Mouse (Mus musculus) lung, embryonic 15.5 days (tissue): Measurements from ENCODE around the gene Leng9. TPM values are rescaled to one million over a fixed set of nuclear protein-coding genes. Genes with fewer than 3 reads are reported as not detected.

Experiments
- ATAC-seq: fragments of 200-750 bp; cut with Nextera tagmentation; 2 replicates; pipeline ENCODE4 v1.8.0; 2017; ENCODE audit warnings: moderate number of reproducible peaks, borderline replicate concordance; ENCODE audit not compliant: low FRiP score, low TSS enrichment; ENCODE audit errors: extremely low read depth
- H3K27ac ChIP-seq: fragments of 300-500 bp; sonication (generic); 2 replicates; pipeline ENCODE4 v1.5.1; 2015; ENCODE audit warnings: moderate library complexity, mild to moderate bottlenecking, inconsistent platforms
- H3K27me3 ChIP-seq: fragments of 300-500 bp; sonication (generic); 2 replicates; pipeline ENCODE4 v1.6.1; 2015; ENCODE audit warnings: inconsistent platforms
- H3K36me3 ChIP-seq: fragments of 300-500 bp; sonication (generic); 2 replicates; pipeline ENCODE4 v1.6.1; 2015; ENCODE audit warnings: inconsistent platforms
- H3K4me1 ChIP-seq: fragments of 300-500 bp; sonication (generic); 2 replicates; pipeline ENCODE4 v1.6.1; 2015; ENCODE audit warnings: inconsistent platforms
- H3K4me2 ChIP-seq: fragments of 300-500 bp; sonication (generic); 2 replicates; pipeline ENCODE4 v1.6.1; 2015; ENCODE audit warnings: inconsistent platforms, mild to moderate bottlenecking, moderate library complexity
- H3K4me3 ChIP-seq: fragments of 300-500 bp; sonication (generic); 2 replicates; pipeline ENCODE4 v1.5.1; 2015; ENCODE audit warnings: mild to moderate bottlenecking, inconsistent platforms
- H3K9ac ChIP-seq: fragments of 300-500 bp; sonication (generic); 2 replicates; pipeline ENCODE4 v1.6.1; 2015; ENCODE audit warnings: inconsistent platforms
- H3K9me3 ChIP-seq: fragments of 300-500 bp; sonication (generic); 2 replicates; pipeline ENCODE4 v1.6.1; 2016; ENCODE audit warnings: inconsistent platforms
- WGBS: fragments of 180-500 bp; shearing (Covaris S2); methylation state at CpG from one replicate; pipeline ENCODE4 v1.1.7; 2015; 5-methylcytosine and 5-hydroxymethylcytosine counted together
- polyA plus RNA-seq: library from polyadenylated mRNA; unstranded; fragments of >200 nt; fragmentation: Nextera tagmentation; extraction: Ambion mirVana; gene quantifications from 2 replicates; pipeline ENCODE4 v1.2.1, GENCODE M21; 2015

Leng9 gene
- polyA plus RNA-seq, 1 experiment from 2014 or later = 4.5 TPM

DNA sequence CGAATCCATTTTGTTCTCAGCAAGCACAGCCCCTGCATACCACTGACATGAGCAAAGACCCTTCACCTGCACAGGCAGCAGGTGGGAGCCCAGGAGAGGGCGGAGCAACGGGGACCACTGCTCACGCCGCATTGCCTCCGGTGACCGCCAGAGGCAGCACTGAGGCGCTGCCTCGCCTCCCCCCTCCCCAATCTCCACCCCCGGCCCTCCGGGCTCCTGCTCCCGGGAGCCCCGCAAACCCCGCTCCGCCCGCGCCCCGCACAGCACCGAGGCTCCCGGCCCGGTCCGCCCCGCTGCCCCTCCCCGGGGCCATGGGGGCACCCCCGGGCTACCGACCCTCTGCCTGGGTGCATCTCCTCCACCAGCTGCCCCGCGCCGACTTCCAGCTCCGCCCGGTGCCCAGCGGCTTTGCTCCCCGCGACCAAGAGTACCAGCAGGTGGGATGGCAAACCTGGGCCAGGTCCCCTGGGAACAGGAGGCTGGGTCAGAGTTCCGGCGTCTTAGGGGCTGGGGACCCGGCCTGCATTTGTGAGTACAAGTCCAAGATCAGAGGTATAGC is 30.8 kb downstream of the Leng9 start, which contains the start of gene Ttyh1:
Ttyh1 (plus strand) TSS at position 65 of the 559 bp plus-strand sequence.
- peaks cover 32% of the 10 kb centered on the region for H3K27me3 ChIP-seq
- H3K36me3 ChIP-seq = no peaks in the 10 kb centered on the region
- H3K4me1 ChIP-seq = peaks cover 7% of the 10 kb centered on the region; the same call in 1 of the 2 replicates
- H3K4me2 ChIP-seq = peak within 1 kb of the TSS; percentile 82
- H3K27ac ChIP-seq = no peak within 1 kb of the TSS
- H3K9ac ChIP-seq = peak within 1 kb of the TSS; percentile 43; the same call in 1 of the 2 replicates
- H3K9me3 ChIP-seq = no peaks in the 10 kb centered on the region
- ATAC-seq = peak; percentile 44; the same call in 1 of the 2 replicates
- H3K4me3 ChIP-seq = peak within 1 kb of the TSS; percentile 47
- WGBS = under 1% methylated on average over 26 of the region's 37 CpGs

DNA sequence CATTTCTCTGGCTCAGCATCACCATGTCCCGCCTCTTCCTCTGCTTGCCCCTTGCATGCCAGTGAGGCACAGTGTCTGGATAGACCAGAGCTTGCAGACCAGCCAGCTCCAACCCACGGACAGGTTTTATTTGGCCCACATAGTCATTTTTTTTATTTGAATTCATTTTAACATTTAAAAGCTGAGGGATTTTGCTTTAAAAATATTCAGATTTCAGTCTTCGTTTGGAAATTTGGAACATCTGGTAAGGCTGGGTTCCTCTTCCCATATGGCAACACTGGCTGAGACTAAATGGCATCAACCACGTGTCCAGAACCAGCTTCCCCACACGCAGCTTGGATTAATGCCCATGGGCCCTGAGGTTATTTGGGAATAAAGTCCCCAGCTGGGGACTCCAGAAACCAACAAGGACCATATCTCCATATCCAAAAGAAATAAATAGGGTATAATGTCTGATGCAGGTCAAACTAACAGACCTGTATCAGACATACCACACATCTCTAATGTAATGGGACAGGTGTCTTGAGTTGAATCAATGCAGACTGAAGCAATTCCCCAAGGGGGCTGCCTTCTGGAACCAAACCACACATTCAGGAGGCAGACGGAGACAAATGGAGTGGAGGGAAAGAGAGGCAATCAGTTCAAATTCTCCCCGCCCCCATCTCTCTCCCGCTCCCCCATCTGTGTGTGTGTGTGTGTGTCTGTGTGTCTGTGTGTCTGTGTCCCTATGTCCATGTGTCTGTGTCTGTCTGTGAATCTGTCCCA is 32.9 kb downstream of the Leng9 start:
- no peak for ATAC-seq
- peaks cover 5% of the 10 kb centered on the region; the same call in 1 of the 2 replicates for H3K4me1 ChIP-seq
- no peaks in the 10 kb centered on the region for H3K9me3 ChIP-seq
- WGBS = 69% methylated on average over 8 of the region's 8 CpGs
- no peaks in the 10 kb centered on the region for H3K36me3 ChIP-seq
- H3K9ac ChIP-seq = no peak overlapping the region
- no peak overlapping the region for H3K4me3 ChIP-seq
- H3K27me3 ChIP-seq = peaks cover 32% of the 10 kb centered on the region
- H3K4me2 ChIP-seq = no peak overlapping the region
- no peak overlapping the region for H3K27ac ChIP-seq

DNA sequence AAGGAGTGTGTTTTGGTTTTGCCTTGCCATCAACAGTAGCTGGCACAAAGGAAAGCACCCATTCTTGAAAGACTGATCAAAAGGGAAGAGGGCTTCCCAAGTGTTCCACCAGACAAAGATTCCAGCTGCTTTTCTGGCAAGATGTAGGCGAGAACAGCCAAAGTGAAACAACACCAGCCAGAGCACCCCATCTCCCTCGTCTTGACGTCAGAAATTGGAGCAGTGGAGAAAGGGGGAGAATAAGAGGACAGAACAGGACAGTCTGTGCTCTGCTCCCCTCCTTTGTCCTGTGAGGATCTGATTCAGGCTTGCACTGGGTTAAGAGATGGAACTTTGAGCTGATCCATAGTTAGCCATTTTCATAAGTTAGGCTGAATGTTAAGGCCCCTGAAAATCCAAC is 38.4 kb downstream of the Leng9 start:
- H3K4me3 ChIP-seq = no peak overlapping the region
- no peak overlapping the region for H3K9ac ChIP-seq
- no peaks in the 10 kb centered on the region for H3K36me3 ChIP-seq
- H3K4me1 ChIP-seq = no peaks in the 10 kb centered on the region
- ATAC-seq = no peak
- 36% methylated on average over 3 of the region's 3 CpGs for WGBS
- H3K9me3 ChIP-seq = no peaks in the 10 kb centered on the region
- H3K27ac ChIP-seq = no peak overlapping the region
- no peaks in the 10 kb centered on the region for H3K27me3 ChIP-seq
- no peak overlapping the region for H3K4me2 ChIP-seq

DNA sequence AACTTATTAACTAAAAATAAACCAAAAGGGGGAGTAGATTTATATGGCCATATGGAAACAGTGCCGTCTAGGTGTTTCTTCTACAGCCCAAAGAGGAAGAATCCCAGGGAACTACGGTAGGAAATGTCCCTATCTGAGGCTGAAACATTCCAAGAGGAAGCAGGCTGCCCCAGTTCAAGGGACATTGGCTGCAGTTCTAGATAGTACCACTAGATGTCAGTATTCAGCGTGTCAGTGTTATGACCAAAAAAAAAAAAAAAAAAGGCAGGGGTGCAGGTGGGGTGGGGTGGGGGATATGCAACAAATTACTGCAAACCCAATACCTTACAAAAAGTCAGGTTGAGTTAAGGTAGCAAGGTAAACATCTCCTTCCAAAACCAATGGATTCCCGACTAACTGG is 46.8 kb downstream of the Leng9 start:
- no peaks in the 10 kb centered on the region for H3K4me1 ChIP-seq
- ATAC-seq = no peak

DNA sequence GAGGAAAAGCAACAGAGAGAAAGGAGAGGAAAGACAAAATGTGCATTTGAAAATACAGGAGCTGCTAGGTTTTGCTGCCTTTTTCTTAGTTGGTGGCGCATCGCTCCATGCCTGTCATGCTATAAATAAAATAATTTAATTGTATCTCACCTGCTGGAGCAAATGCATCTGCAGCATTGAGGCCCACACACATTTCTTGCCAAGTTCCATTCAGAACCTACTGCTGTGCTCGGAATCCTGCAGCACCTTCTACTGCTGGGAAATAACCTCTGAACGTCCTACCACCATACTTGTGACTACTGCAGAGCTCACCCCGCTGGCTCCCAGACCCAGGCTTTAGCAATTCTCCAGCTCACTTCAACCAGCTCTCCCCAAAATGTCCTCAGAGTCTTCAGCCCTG is 49.0 kb downstream of the Leng9 start:
- no peaks in the 10 kb centered on the region for H3K27me3 ChIP-seq
- H3K9me3 ChIP-seq = no peaks in the 10 kb centered on the region
- H3K27ac ChIP-seq = no peak overlapping the region
- no peaks in the 10 kb centered on the region for H3K36me3 ChIP-seq
- H3K9ac ChIP-seq = no peak overlapping the region
- no peak for ATAC-seq
- H3K4me3 ChIP-seq = no peak overlapping the region
- no peaks in the 10 kb centered on the region for H3K4me1 ChIP-seq
- no peak overlapping the region for H3K4me2 ChIP-seq
- 76% methylated on average over 5 of the region's 5 CpGs for WGBS

More for the DNA sequence above, 46.8 kb downstream of the Leng9 start:
- no peak overlapping the region for H3K9ac ChIP-seq
- H3K36me3 ChIP-seq = no peaks in the 10 kb centered on the region
- no peak overlapping the region for H3K4me3 ChIP-seq
- no peaks in the 10 kb centered on the region for H3K9me3 ChIP-seq
- H3K27ac ChIP-seq = no peak overlapping the region
- H3K4me2 ChIP-seq = no peak overlapping the region
- no peaks in the 10 kb centered on the region for H3K27me3 ChIP-seq
- 9% methylated on average over 4 of the region's 4 CpGs for WGBS

DNA sequence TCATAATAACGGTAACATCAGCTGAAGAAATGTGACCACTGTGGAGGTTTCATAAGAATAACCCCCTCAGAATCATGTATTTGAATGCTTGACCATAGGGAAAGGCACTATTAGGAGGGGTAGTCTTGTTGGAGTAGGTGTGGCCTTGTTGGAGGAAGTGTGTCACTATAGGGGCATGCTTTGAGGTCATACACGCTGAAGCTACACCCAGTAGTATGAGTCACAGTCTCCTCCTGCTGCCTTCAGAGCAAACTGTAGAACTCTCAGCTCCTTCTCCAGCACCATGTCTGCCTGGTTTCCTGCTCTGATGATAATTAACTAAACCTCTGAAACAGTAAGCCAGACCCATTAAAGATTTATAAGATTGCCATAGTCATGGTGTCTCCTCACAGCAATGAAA is 51.3 kb downstream of the Leng9 start:
- H3K4me3 ChIP-seq = no peak overlapping the region
- no peak overlapping the region for H3K9ac ChIP-seq
- no peak overlapping the region for H3K27ac ChIP-seq
- no peaks in the 10 kb centered on the region for H3K9me3 ChIP-seq
- no peak overlapping the region for H3K4me2 ChIP-seq
- no peak for ATAC-seq
- no peaks in the 10 kb centered on the region for H3K36me3 ChIP-seq
- no peaks in the 10 kb centered on the region for H3K27me3 ChIP-seq
- 47% methylated on average over 2 of the region's 2 CpGs for WGBS
- no peaks in the 10 kb centered on the region for H3K4me1 ChIP-seq

DNA sequence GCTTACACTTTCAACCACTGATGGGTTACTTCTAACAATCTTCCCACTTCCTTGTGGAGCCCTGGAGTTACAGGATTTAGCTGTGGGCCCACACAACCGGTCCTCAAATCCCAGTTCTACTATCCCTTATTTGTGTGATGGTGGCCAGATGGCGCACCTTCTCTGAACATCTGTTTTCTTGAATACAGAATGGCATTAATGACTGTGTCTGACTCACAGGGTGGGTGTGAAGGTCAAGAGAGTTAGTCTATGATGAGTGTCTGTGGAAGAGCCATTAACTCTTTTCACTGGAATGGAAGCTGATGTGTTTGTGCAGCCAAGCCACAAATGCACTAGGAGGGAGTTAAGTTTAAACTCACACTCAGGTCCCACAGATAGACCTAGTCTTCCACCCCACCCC is 51.9 kb downstream of the Leng9 start:
- no peak overlapping the region for H3K9ac ChIP-seq
- WGBS = 66% methylated on average over 2 of the region's 2 CpGs
- H3K4me3 ChIP-seq = no peak overlapping the region
- H3K27me3 ChIP-seq = no peaks in the 10 kb centered on the region
- H3K9me3 ChIP-seq = no peaks in the 10 kb centered on the region
- no peak overlapping the region for H3K4me2 ChIP-seq
- no peak for ATAC-seq
- H3K36me3 ChIP-seq = no peaks in the 10 kb centered on the region
- H3K27ac ChIP-seq = no peak overlapping the region
- H3K4me1 ChIP-seq = no peaks in the 10 kb centered on the region

Other genes with a start within 250 kb of the Leng9 start
- gene Lilra6, start 234.9 kb downstream of the Leng9 start, polyA plus RNA-seq = 0.33 and 0.39 TPM in 2 replicates
- gene Lair1, start 87.2 kb downstream of the Leng9 start, polyA plus RNA-seq = 0.72 and 1.2 TPM in 2 replicates
- gene Ttyh1, start 31.0 kb downstream of the Leng9 start, polyA plus RNA-seq = 2.1 and 2.2 TPM in 2 replicates
- 52.5 and 59.0 TPM in 2 replicates for gene Leng8, start 13.3 kb downstream of the Leng9 start, polyA plus RNA-seq
- gene Cdc42ep5, start 14.5 kb upstream of the Leng9 start, polyA plus RNA-seq = 39.8 and 41.0 TPM in 2 replicates
- 0.15 TPM in 1 of 2 replicates, not detected in the other for gene Lilra5, start 87.4 kb upstream of the Leng9 start, polyA plus RNA-seq
- 0.14 TPM in 1 of 2 replicates, not detected in the other for gene Ncr1, start 187.3 kb upstream of the Leng9 start, polyA plus RNA-seq
- 0.78 and 0.80 TPM in 2 replicates for gene Gp6, start 247.4 kb upstream of the Leng9 start, polyA plus RNA-seq